Mouse (Mus musculus): ENCODE data around the gene Dhdh. TPM values are rescaled to one million over a fixed set of nuclear protein-coding genes. Genes with fewer than 3 reads are reported as not detected.
A peak's percentile ranks its signal among the peaks of the same experiment; 100 is the strongest.

Gene Dhdh
- polyA plus RNA-seq, 1 experiment = 0.13 TPM

- Histone ChIP-seq H3K36me3 (ENCODE audit: control insufficient read depth, insufficient read depth) (peaks cover 62% of the 10 kb centered on the region), H3ac (ENCODE audit: control insufficient read depth, insufficient read length) (no peak overlapping the region), H3K4me2 (ENCODE audit: low read depth) (no peak overlapping the region), H3K27me3 (ENCODE audit: control insufficient read depth, insufficient read depth, insufficient read length) (no peaks in the 10 kb centered on the region), H3K4me3 (no peak overlapping the region), H3K79me2 (ENCODE audit: control insufficient read depth, insufficient read depth) (no peaks in the 10 kb centered on the region)
- TF ChIP-seq MYOG (IDR thresholded peaks at IDR 0.05; ENCODE audit: control insufficient read depth in 1 of 3, insufficient read depth in 1 of 3, insufficient read length in 2 of 3, low read depth in 2 of 3) (no peak), TCF3 (IDR thresholded peaks at IDR 0.05; ENCODE audit: insufficient read length, low read depth) (no peak), POLR2AphosphoS2 (IDR thresholded peaks at IDR 0.05; ENCODE audit: insufficient read length, low read depth) (no peak), MAX (IDR thresholded peaks at IDR 0.05; ENCODE audit: low read depth) (no peak), TCF12 (IDR thresholded peaks at IDR 0.05; ENCODE audit: insufficient read depth, poor library complexity, severe bottlenecking) (no peak), REST (IDR thresholded peaks at IDR 0.05; ENCODE audit: insufficient read depth, insufficient read length) (no peak), E2F4 (IDR thresholded peaks at IDR 0.05; ENCODE audit: insufficient read depth) (no peak), POLR2A (IDR thresholded peaks at IDR 0.05; ENCODE audit: insufficient read length, low read depth) (no peak), MYOD1 (IDR thresholded peaks at IDR 0.05; ENCODE audit: control insufficient read depth in 1 of 3, insufficient read length in 2 of 3, low read depth in 2 of 3) (no peak), CEBPB (IDR thresholded peaks at IDR 0.05; ENCODE audit: insufficient read depth, poor library complexity, severe bottlenecking) (no peak), USF1 (IDR thresholded peaks at IDR 0.05; ENCODE audit: low read depth) (no peak), SRF (IDR thresholded peaks at IDR 0.05; ENCODE audit: control insufficient read depth, insufficient read length, low read depth) (no peak)
These were observed 44.8 kb downstream of the Dhdh start for GRCm38 (mm10) chr7:45443526-45444420.

- Histone ChIP-seq H3ac (ENCODE audit: control insufficient read depth, insufficient read length) (no peak within 1 kb of the TSS), H3K4me2 (ENCODE audit: low read depth) (peak within 1 kb of the TSS; percentile 96), H3K4me3 (peak within 1 kb of the TSS; percentile 92), H3K27me3 (ENCODE audit: control insufficient read depth, insufficient read depth, insufficient read length) (no peaks in the 10 kb centered on the region), H3K79me2 (ENCODE audit: control insufficient read depth, insufficient read depth) (peaks cover 42% of the 10 kb centered on the region), H3K36me3 (ENCODE audit: control insufficient read depth, insufficient read depth) (peaks cover 31% of the 10 kb centered on the region)
- TF ChIP-seq REST (IDR thresholded peaks at IDR 0.05; ENCODE audit: insufficient read depth, insufficient read length) = no peak
- no peak for TF ChIP-seq CEBPB (IDR thresholded peaks at IDR 0.05; ENCODE audit: insufficient read depth, poor library complexity, severe bottlenecking)
- peak; percentile 33 for TF ChIP-seq POLR2A (IDR thresholded peaks at IDR 0.05; ENCODE audit: insufficient read length, low read depth)
- no peak for TF ChIP-seq E2F4 (IDR thresholded peaks at IDR 0.05; ENCODE audit: insufficient read depth)
- TF ChIP-seq MYOG (IDR thresholded peaks at IDR 0.05; ENCODE audit: control insufficient read depth in 1 of 3, insufficient read depth in 1 of 3, insufficient read length in 2 of 3, low read depth in 2 of 3) = peak; percentile 79 to 97 (median 94)
- no peak for TF ChIP-seq SRF (IDR thresholded peaks at IDR 0.05; ENCODE audit: control insufficient read depth, insufficient read length, low read depth)
- peak; percentile 74 for TF ChIP-seq POLR2AphosphoS2 (IDR thresholded peaks at IDR 0.05; ENCODE audit: insufficient read length, low read depth)
- TF ChIP-seq TCF12 (IDR thresholded peaks at IDR 0.05; ENCODE audit: insufficient read depth, poor library complexity, severe bottlenecking) = peak; percentile 87
- TF ChIP-seq MAX (IDR thresholded peaks at IDR 0.05; ENCODE audit: low read depth) = no peak
- peak; percentile 10 for TF ChIP-seq USF1 (IDR thresholded peaks at IDR 0.05; ENCODE audit: low read depth)
- TF ChIP-seq MYOD1 (IDR thresholded peaks at IDR 0.05; ENCODE audit: control insufficient read depth in 1 of 3, insufficient read length in 2 of 3, low read depth in 2 of 3) = peak; percentile 80 to 96 (median 93)
- peak; percentile 42 for TF ChIP-seq TCF3 (IDR thresholded peaks at IDR 0.05; ENCODE audit: insufficient read length, low read depth)
These were observed 50.9 kb downstream of the Dhdh start, which contains the start of gene Ruvbl2 for GRCm38 (mm10) chr7:45437521-45438276. Gene Ruvbl2, minus strand, starts transcription at chr7:45438096.

- Histone ChIP-seq H3K36me3 (ENCODE audit: control insufficient read depth, insufficient read depth) (peaks cover 26% of the 10 kb centered on the region), H3K4me3 (peak overlapping the region; percentile 92), H3K79me2 (ENCODE audit: control insufficient read depth, insufficient read depth) (peaks cover 49% of the 10 kb centered on the region), H3K27me3 (ENCODE audit: control insufficient read depth, insufficient read depth, insufficient read length) (no peaks in the 10 kb centered on the region), H3ac (ENCODE audit: control insufficient read depth, insufficient read length) (no peak overlapping the region), H3K4me2 (ENCODE audit: low read depth) (peak overlapping the region; percentile 96)
- no peak for TF ChIP-seq REST (IDR thresholded peaks at IDR 0.05; ENCODE audit: insufficient read depth, insufficient read length)
These were observed 51.6 kb downstream of the Dhdh start for GRCm38 (mm10) chr7:45437046-45437445.

- H3K4me3 ChIP-seq = peak overlapping the region; percentile 92
- no peaks in the 10 kb centered on the region for H3K27me3 ChIP-seq (ENCODE audit: control insufficient read depth, insufficient read depth, insufficient read length)
- peaks cover 21% of the 10 kb centered on the region for H3K36me3 ChIP-seq (ENCODE audit: control insufficient read depth, insufficient read depth)
- peaks cover 55% of the 10 kb centered on the region for H3K79me2 ChIP-seq (ENCODE audit: control insufficient read depth, insufficient read depth)
- H3ac ChIP-seq (ENCODE audit: control insufficient read depth, insufficient read length) = no peak overlapping the region
- no peak for TF ChIP-seq USF1 (IDR thresholded peaks at IDR 0.05; ENCODE audit: low read depth)
- TF ChIP-seq POLR2A (IDR thresholded peaks at IDR 0.05; ENCODE audit: insufficient read length, low read depth) = no peak
- no peak for TF ChIP-seq E2F4 (IDR thresholded peaks at IDR 0.05; ENCODE audit: insufficient read depth)
- no peak for TF ChIP-seq POLR2AphosphoS2 (IDR thresholded peaks at IDR 0.05; ENCODE audit: insufficient read length, low read depth)
- TF ChIP-seq REST (IDR thresholded peaks at IDR 0.05; ENCODE audit: insufficient read depth, insufficient read length) = no peak
- no peak for TF ChIP-seq MYOG (IDR thresholded peaks at IDR 0.05; ENCODE audit: control insufficient read depth in 1 of 3, insufficient read depth in 1 of 3, insufficient read length in 2 of 3, low read depth in 2 of 3)
- no peak for TF ChIP-seq MAX (IDR thresholded peaks at IDR 0.05; ENCODE audit: low read depth)
- TF ChIP-seq MYOD1 (IDR thresholded peaks at IDR 0.05; ENCODE audit: control insufficient read depth in 1 of 3, insufficient read length in 2 of 3, low read depth in 2 of 3) = no peak
- no peak for TF ChIP-seq CEBPB (IDR thresholded peaks at IDR 0.05; ENCODE audit: insufficient read depth, poor library complexity, severe bottlenecking)
- TF ChIP-seq TCF3 (IDR thresholded peaks at IDR 0.05; ENCODE audit: insufficient read length, low read depth) = no peak
- TF ChIP-seq TCF12 (IDR thresholded peaks at IDR 0.05; ENCODE audit: insufficient read depth, poor library complexity, severe bottlenecking) = no peak
- peak overlapping the region; percentile 96 for H3K4me2 ChIP-seq (ENCODE audit: low read depth)
These were observed 52.2 kb downstream of the Dhdh start for GRCm38 (mm10) chr7:45436444-45436843.

Data from myocyte (in vitro differentiated cells).